Mouse (Mus musculus) neural tube, embryonic 14.5 days (tissue): ENCODE data around the gene Atp5s. TPM values are rescaled to one million over a fixed set of nuclear protein-coding genes. Genes with fewer than 3 reads are reported as not detected.
A peak's percentile ranks its signal among the peaks of the same experiment; 100 is the strongest.

Source experiments
- ATAC-seq: fragments of 200-750 bp; cut with Nextera tagmentation; 2 replicates; pipeline ENCODE4 v1.8.0; 2017; ENCODE audit warnings: low read depth, mild to moderate bottlenecking, moderate TSS enrichment, moderate library complexity
- H3K27ac ChIP-seq: fragments of 300-500 bp; sonication (generic); 2 replicates; pipeline ENCODE4 v1.5.1; 2014; ENCODE audit warnings: low read depth, mild to moderate bottlenecking, control low read depth, low read length, moderate library complexity, mixed read lengths
- H3K27me3 ChIP-seq: fragments of 300-500 bp; sonication (generic); 2 replicates; pipeline ENCODE4 v1.6.1; 2014; ENCODE audit warnings: low read length; ENCODE audit not compliant: control insufficient read depth, insufficient read depth
- H3K36me3 ChIP-seq: fragments of 300-500 bp; sonication (generic); 2 replicates; pipeline ENCODE4 v1.6.1; 2014; ENCODE audit warnings: low read length, mixed read lengths; ENCODE audit not compliant: control insufficient read depth, insufficient read depth
- H3K4me1 ChIP-seq: fragments of 300-500 bp; sonication (generic); 2 replicates; pipeline ENCODE4 v1.6.1; 2014; ENCODE audit warnings: low read length; ENCODE audit not compliant: control insufficient read depth, insufficient read depth
- H3K4me2 ChIP-seq: fragments of 300-500 bp; sonication (generic); 2 replicates; pipeline ENCODE4 v1.6.1; 2014; ENCODE audit warnings: mild to moderate bottlenecking, low read depth, low read length, control low read depth
- H3K4me3 ChIP-seq: fragments of 300-500 bp; sonication (generic); 2 replicates; pipeline ENCODE4 v1.5.1; 2014; ENCODE audit warnings: low read depth, low read length, control low read depth, mixed read lengths
- H3K9ac ChIP-seq: fragments of 300-500 bp; sonication (generic); replicated peaks from 2 replicates; pipeline ENCODE4 v1.6.1; 2014; ENCODE audit warnings: low read depth, mild to moderate bottlenecking, control low read depth, low read length, mixed read lengths
- H3K9me3 ChIP-seq: fragments of 300-500 bp; sonication (generic); 2 replicates; pipeline ENCODE4 v1.6.1; 2016; ENCODE audit warnings: low read length; ENCODE audit not compliant: control insufficient read depth
- WGBS: fragments of 180-500 bp; shearing (Covaris S2); extraction: QIAGEN DNeasy Blood & Tissue Kit; methylation state at CpG from one replicate; pipeline ENCODE4 v1.1.7; 2014; 5-methylcytosine and 5-hydroxymethylcytosine counted together
- polyA plus RNA-seq: library from polyadenylated mRNA; unstranded; fragments of >200 nt; fragmentation: Nextera tagmentation; extraction: Ambion mirVana; gene quantifications from 2 replicates; pipeline ENCODE4 v1.2.1, GENCODE M21; 2014

Atp5s gene
- polyA plus RNA-seq, result 37.3 and 44.9 TPM in 2 replicates

GRCm38 (mm10) chr12:69724711-69725460 is at the start of gene Atp5s, which contains the start of gene L2hgdh:
Gene Atp5s (plus strand): TSS chr12:69724950.
Gene L2hgdh (minus strand): TSS chr12:69724873.
- no peaks in the 10 kb centered on the region for H3K27me3 ChIP-seq
- peak; percentile 97 for ATAC-seq
- H3K9ac ChIP-seq, result peak within 1 kb of the TSS; percentile 65
- H3K4me2 ChIP-seq, result peak within 1 kb of the TSS; percentile 72
- no peaks in the 10 kb centered on the region for H3K36me3 ChIP-seq
- under 1% methylated on average over 60 of the region's 60 CpGs for WGBS
- H3K4me1 ChIP-seq, result peaks cover 7% of the 10 kb centered on the region; the same call in 1 of the 2 replicates
- peak within 1 kb of the TSS; percentile 67 for H3K27ac ChIP-seq
- no peaks in the 10 kb centered on the region for H3K9me3 ChIP-seq
- H3K4me3 ChIP-seq, result peak within 1 kb of the TSS; percentile 78

GRCm38 (mm10) chr12:69676157-69676556 is 48.6 kb upstream of the Atp5s start:
- Histone ChIP-seq H3K36me3 (no peaks in the 10 kb centered on the region), H3K4me2 (no peak overlapping the region), H3K27ac (no peak overlapping the region), H3K9me3 (no peaks in the 10 kb centered on the region), H3K9ac (no peak overlapping the region), H3K4me1 (peaks cover 14% of the 10 kb centered on the region), H3K27me3 (no peaks in the 10 kb centered on the region), H3K4me3 (no peak overlapping the region)
- WGBS, result 98% methylated on average over 4 of the region's 4 CpGs
- ATAC-seq, result no peak

GRCm38 (mm10) chr12:69680635-69681565 is 43.9 kb upstream of the Atp5s start:
- Histone ChIP-seq H3K9me3 (no peaks in the 10 kb centered on the region), H3K4me1 (peaks cover 10% of the 10 kb centered on the region), H3K27ac (peak overlapping the region; percentile 98), H3K4me3 (peak overlapping the region; percentile 97), H3K4me2 (peak overlapping the region; percentile 51), H3K9ac (peak overlapping the region; percentile 95), H3K27me3 (no peaks in the 10 kb centered on the region), H3K36me3 (no peaks in the 10 kb centered on the region)
- WGBS, result under 1% methylated on average over 56 of the region's 56 CpGs
- ATAC-seq, result no peak; the same call in 1 of the 2 replicates

GRCm38 (mm10) chr12:69681566-69682061 is 43.1 kb upstream of the Atp5s start, which contains the start of gene Sos2:
Gene Sos2 (minus strand): TSS chr12:69681852.
- H3K4me3 ChIP-seq, result peak within 1 kb of the TSS; percentile 97
- H3K36me3 ChIP-seq, result no peaks in the 10 kb centered on the region
- H3K9me3 ChIP-seq, result no peaks in the 10 kb centered on the region
- H3K27me3 ChIP-seq, result no peaks in the 10 kb centered on the region
- peak within 1 kb of the TSS; percentile 95 for H3K9ac ChIP-seq
- peaks cover 10% of the 10 kb centered on the region for H3K4me1 ChIP-seq
- peak within 1 kb of the TSS; percentile 51 for H3K4me2 ChIP-seq
- H3K27ac ChIP-seq, result peak within 1 kb of the TSS; percentile 98
- peak; percentile 83 for ATAC-seq
- WGBS, result 1% methylated on average over 52 of the region's 85 CpGs

GRCm38 (mm10) chr12:69682065-69682787 is 42.5 kb upstream of the Atp5s start:
- peaks cover 10% of the 10 kb centered on the region for H3K4me1 ChIP-seq
- peak; percentile 92 for ATAC-seq
- peak overlapping the region; percentile 95 for H3K9ac ChIP-seq
- no peaks in the 10 kb centered on the region for H3K9me3 ChIP-seq
- H3K27me3 ChIP-seq, result no peaks in the 10 kb centered on the region
- peak overlapping the region; percentile 98 for H3K27ac ChIP-seq
- no peaks in the 10 kb centered on the region for H3K36me3 ChIP-seq
- peak overlapping the region; percentile 51 for H3K4me2 ChIP-seq
- WGBS, result under 1% methylated on average over 43 of the region's 54 CpGs
- peak overlapping the region; percentile 97 for H3K4me3 ChIP-seq

- no peaks in the 10 kb centered on the region for H3K9me3 ChIP-seq
- no peak overlapping the region for H3K27ac ChIP-seq
- peaks cover 10% of the 10 kb centered on the region for H3K4me1 ChIP-seq
- H3K36me3 ChIP-seq, result no peaks in the 10 kb centered on the region
- 45% methylated on average over 14 of the region's 14 CpGs for WGBS
- no peak for ATAC-seq
- peak overlapping the region; percentile 97; the same call in 1 of the 2 replicates for H3K4me3 ChIP-seq
- H3K27me3 ChIP-seq, result no peaks in the 10 kb centered on the region
- peak overlapping the region; percentile 51 for H3K4me2 ChIP-seq
- H3K9ac ChIP-seq, result no peak overlapping the region
These were observed 41.8 kb upstream of the Atp5s start for GRCm38 (mm10) chr12:69682788-69683419.

- H3K27ac ChIP-seq, result no peak overlapping the region
- H3K9me3 ChIP-seq, result no peaks in the 10 kb centered on the region
- H3K36me3 ChIP-seq, result no peaks in the 10 kb centered on the region
- WGBS, result 38% methylated on average over 10 of the region's 10 CpGs
- peaks cover 10% of the 10 kb centered on the region for H3K4me1 ChIP-seq
- no peak overlapping the region for H3K9ac ChIP-seq
- ATAC-seq, result no peak
- no peaks in the 10 kb centered on the region for H3K27me3 ChIP-seq
- no peak overlapping the region for H3K4me3 ChIP-seq
- H3K4me2 ChIP-seq, result no peak overlapping the region
These were observed 41.2 kb upstream of the Atp5s start for GRCm38 (mm10) chr12:69683537-69683936.

- no peak for ATAC-seq
- Histone ChIP-seq H3K9ac (no peak overlapping the region), H3K27ac (no peak overlapping the region), H3K9me3 (no peaks in the 10 kb centered on the region), H3K4me1 (no peaks in the 10 kb centered on the region), H3K4me2 (no peak overlapping the region), H3K4me3 (no peak overlapping the region), H3K27me3 (no peaks in the 10 kb centered on the region), H3K36me3 (no peaks in the 10 kb centered on the region)
- WGBS, result 69% methylated on average over 2 of the region's 2 CpGs
These were observed 36.4 kb upstream of the Atp5s start for GRCm38 (mm10) chr12:69688368-69688767.
